Mouse (Mus musculus) hindbrain, embryonic 16.5 days (tissue): ENCODE measurements around the gene Wnt11. TPM values are rescaled to one million over a fixed set of nuclear protein-coding genes. Genes with fewer than 3 reads are reported as not detected.

Experiments used
- ATAC-seq: fragments of 200-750 bp; cut with Nextera tagmentation; 2 replicates; pipeline ENCODE4 v1.8.0; 2017; ENCODE audit warnings: moderate TSS enrichment, moderate library complexity
- H3K27ac ChIP-seq: fragments of 300-500 bp; sonication (generic); 2 replicates; pipeline ENCODE4 v1.5.1; 2014; ENCODE audit warnings: low read depth, mild to moderate bottlenecking, control low read depth, low read length, moderate library complexity
- H3K27me3 ChIP-seq: fragments of 300-500 bp; sonication (generic); replicated peaks from 2 replicates; pipeline ENCODE4 v1.6.1; 2014; ENCODE audit warnings: low read length; ENCODE audit not compliant: control insufficient read depth, insufficient read depth
- H3K36me3 ChIP-seq: fragments of 300-500 bp; sonication (generic); 2 replicates; pipeline ENCODE4 v1.6.1; 2014; ENCODE audit warnings: mild to moderate bottlenecking, low read length, moderate library complexity, mixed read lengths; ENCODE audit not compliant: control insufficient read depth, insufficient read depth
- H3K4me1 ChIP-seq: fragments of 300-500 bp; sonication (generic); 2 replicates; pipeline ENCODE4 v1.6.1; 2014; ENCODE audit warnings: low read depth, low read length; ENCODE audit not compliant: control insufficient read depth, insufficient read depth
- H3K4me2 ChIP-seq: fragments of 300-500 bp; sonication (generic); 2 replicates; pipeline ENCODE4 v1.6.1; 2014; ENCODE audit warnings: mild to moderate bottlenecking, low read length, control low read depth, moderate library complexity
- H3K4me3 ChIP-seq: fragments of 300-500 bp; sonication (generic); 2 replicates; pipeline ENCODE4 v1.5.1; 2014; ENCODE audit warnings: mild to moderate bottlenecking, low read length, control low read depth, moderate library complexity
- H3K9ac ChIP-seq: fragments of 300-500 bp; sonication (generic); 2 replicates; pipeline ENCODE4 v1.6.1; 2014; ENCODE audit warnings: low read depth, mild to moderate bottlenecking, control low read depth, low read length, moderate library complexity
- H3K9me3 ChIP-seq: fragments of 300-500 bp; sonication (generic); 2 replicates; pipeline ENCODE4 v1.6.1; 2014; ENCODE audit warnings: mild to moderate bottlenecking, low read length, moderate library complexity; ENCODE audit not compliant: control insufficient read depth
- WGBS: fragments of 180-500 bp; shearing (Covaris S2); extraction: QIAGEN DNeasy Blood & Tissue Kit; methylation state at CpG from one replicate; pipeline ENCODE4 v1.1.7; 2014; 5-methylcytosine and 5-hydroxymethylcytosine counted together
- polyA plus RNA-seq: library from polyadenylated mRNA; unstranded; fragments of >200 nt; fragmentation: Nextera tagmentation; extraction: Ambion mirVana; gene quantifications from 2 replicates; pipeline ENCODE4 v1.2.1, GENCODE M21; 2015

Wnt11 gene
- 1.4 and 2.7 TPM in 2 replicates for polyA plus RNA-seq

DNA sequence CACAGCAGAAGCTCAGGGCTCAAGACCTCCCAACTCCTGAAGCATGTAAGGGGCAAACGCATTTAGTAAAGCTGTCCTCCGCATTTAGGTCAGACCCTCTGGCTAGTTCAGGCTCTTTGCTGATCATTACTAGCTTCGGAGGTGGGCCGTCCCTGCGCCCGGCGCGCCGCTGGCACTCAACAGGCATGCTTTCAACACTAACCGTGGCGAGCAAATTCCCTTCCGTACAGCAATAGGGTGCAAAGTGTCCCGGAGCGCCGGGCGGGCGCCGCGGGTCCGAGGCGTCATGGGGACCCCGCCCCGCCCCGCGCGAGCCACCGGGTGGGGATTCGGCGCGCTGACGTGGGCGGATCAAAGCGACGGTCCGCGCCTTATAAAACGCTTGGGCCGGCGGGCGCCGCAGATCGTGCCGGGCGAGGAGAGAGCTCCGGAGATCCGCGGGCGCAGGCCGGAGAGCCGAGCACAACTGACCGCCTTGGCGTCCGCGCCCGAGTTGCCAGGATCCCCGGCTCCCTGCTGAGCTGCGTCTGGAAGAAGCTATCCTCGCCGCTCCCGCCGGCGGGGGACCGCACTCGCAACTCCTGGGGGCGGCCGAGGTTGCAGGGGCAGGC lies at the start of gene Wnt11:
Gene Wnt11, plus strand, starts transcription at position 402 of the 611 bp plus-strand sequence.
- WGBS = under 1% methylated on average over 66 of the region's 66 CpGs
- H3K36me3 ChIP-seq = no peaks in the 10 kb centered on the region
- H3K4me1 ChIP-seq = peaks cover 44% of the 10 kb centered on the region
- peak within 1 kb of the TSS; percentile 61 for H3K9ac ChIP-seq
- peak within 1 kb of the TSS; percentile 50 for H3K4me3 ChIP-seq
- H3K9me3 ChIP-seq = no peaks in the 10 kb centered on the region
- no peak for ATAC-seq
- H3K27ac ChIP-seq = no peak within 1 kb of the TSS
- H3K27me3 ChIP-seq = peaks cover 69% of the 10 kb centered on the region
- H3K4me2 ChIP-seq = peak within 1 kb of the TSS; percentile 98

GRCm38 (mm10) chr7:98786792-98787612 lies 47.9 kb upstream of the Wnt11 start:
- peaks cover 18% of the 10 kb centered on the region for H3K4me1 ChIP-seq
- no peaks in the 10 kb centered on the region for H3K9me3 ChIP-seq
- no peak overlapping the region for H3K9ac ChIP-seq
- ATAC-seq = no peak
- no peaks in the 10 kb centered on the region for H3K27me3 ChIP-seq
- no peak overlapping the region for H3K4me3 ChIP-seq
- no peak overlapping the region for H3K4me2 ChIP-seq
- H3K27ac ChIP-seq = no peak overlapping the region
- WGBS = 73% methylated on average over 11 of the region's 11 CpGs
- no peaks in the 10 kb centered on the region for H3K36me3 ChIP-seq

GRCm38 (mm10) chr7:98788721-98789120 lies 46.2 kb upstream of the Wnt11 start:
- ATAC-seq = no peak
- H3K4me3 ChIP-seq = no peak overlapping the region
- no peak overlapping the region for H3K4me2 ChIP-seq
- H3K9ac ChIP-seq = no peak overlapping the region
- H3K36me3 ChIP-seq = no peaks in the 10 kb centered on the region
- no peaks in the 10 kb centered on the region for H3K27me3 ChIP-seq
- WGBS = 86% methylated on average over 7 of the region's 7 CpGs
- H3K27ac ChIP-seq = no peak overlapping the region
- no peaks in the 10 kb centered on the region for H3K9me3 ChIP-seq
- peaks cover 13% of the 10 kb centered on the region for H3K4me1 ChIP-seq

DNA sequence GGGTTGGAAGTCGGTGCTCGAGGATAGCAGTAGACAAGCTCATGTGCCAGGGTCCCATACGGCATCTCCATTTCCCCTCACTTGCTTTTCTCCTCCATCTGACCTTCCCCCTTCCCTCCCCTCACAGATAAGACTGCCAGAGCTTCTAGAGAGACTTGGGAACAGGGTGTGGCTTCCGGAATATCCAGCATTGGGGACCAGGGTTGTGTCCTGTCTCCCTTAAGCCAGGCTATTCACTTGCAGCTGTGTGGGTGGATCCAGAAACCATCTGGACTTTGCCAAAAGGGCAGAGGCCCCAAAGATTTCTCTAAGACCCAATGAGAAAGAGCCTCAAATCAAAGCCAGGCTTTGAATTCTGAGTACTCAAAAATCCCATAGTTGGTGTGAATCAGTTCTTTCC lies 45.8 kb upstream of the Wnt11 start:
- Histone ChIP-seq H3K4me1 (peaks cover 9% of the 10 kb centered on the region), H3K4me3 (no peak overlapping the region), H3K9ac (no peak overlapping the region), H3K27me3 (no peaks in the 10 kb centered on the region), H3K27ac (no peak overlapping the region), H3K4me2 (no peak overlapping the region), H3K36me3 (no peaks in the 10 kb centered on the region), H3K9me3 (no peaks in the 10 kb centered on the region)
- 68% methylated on average over 4 of the region's 4 CpGs for WGBS
- no peak for ATAC-seq

DNA sequence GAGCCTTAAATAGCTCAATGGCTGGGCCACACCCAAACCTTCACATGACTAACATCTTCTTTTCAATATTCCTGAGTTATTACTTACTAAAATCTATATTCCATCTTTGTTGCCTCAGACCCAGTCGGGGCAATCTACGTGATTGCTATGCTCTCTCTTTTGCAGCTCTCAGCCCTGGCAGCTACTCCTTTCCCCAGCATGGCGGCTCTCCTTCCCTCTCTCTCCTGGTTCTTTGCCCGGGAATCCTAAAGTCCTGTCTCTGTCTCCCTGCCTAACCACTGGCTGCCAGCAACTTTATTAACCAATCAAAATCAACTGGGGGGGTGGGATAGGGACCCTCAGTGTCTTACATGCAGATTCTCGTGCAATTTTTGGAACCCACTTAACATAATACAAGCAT lies 43.0 kb upstream of the Wnt11 start:
- H3K27me3 ChIP-seq = no peaks in the 10 kb centered on the region
- no peak overlapping the region for H3K4me3 ChIP-seq
- H3K9ac ChIP-seq = no peak overlapping the region
- H3K36me3 ChIP-seq = no peaks in the 10 kb centered on the region
- 74% methylated on average over 5 of the region's 5 CpGs for WGBS
- ATAC-seq = no peak
- no peaks in the 10 kb centered on the region for H3K9me3 ChIP-seq
- no peak overlapping the region for H3K4me2 ChIP-seq
- no peaks in the 10 kb centered on the region for H3K4me1 ChIP-seq
- no peak overlapping the region for H3K27ac ChIP-seq

GRCm38 (mm10) chr7:98793811-98794210 lies 41.1 kb upstream of the Wnt11 start:
- 65% methylated on average over 5 of the region's 5 CpGs for WGBS
- no peaks in the 10 kb centered on the region for H3K4me1 ChIP-seq
- no peak overlapping the region for H3K27ac ChIP-seq
- H3K4me2 ChIP-seq = no peak overlapping the region
- no peaks in the 10 kb centered on the region for H3K27me3 ChIP-seq
- no peak overlapping the region for H3K9ac ChIP-seq
- no peaks in the 10 kb centered on the region for H3K9me3 ChIP-seq
- no peaks in the 10 kb centered on the region for H3K36me3 ChIP-seq
- H3K4me3 ChIP-seq = no peak overlapping the region
- no peak for ATAC-seq

DNA sequence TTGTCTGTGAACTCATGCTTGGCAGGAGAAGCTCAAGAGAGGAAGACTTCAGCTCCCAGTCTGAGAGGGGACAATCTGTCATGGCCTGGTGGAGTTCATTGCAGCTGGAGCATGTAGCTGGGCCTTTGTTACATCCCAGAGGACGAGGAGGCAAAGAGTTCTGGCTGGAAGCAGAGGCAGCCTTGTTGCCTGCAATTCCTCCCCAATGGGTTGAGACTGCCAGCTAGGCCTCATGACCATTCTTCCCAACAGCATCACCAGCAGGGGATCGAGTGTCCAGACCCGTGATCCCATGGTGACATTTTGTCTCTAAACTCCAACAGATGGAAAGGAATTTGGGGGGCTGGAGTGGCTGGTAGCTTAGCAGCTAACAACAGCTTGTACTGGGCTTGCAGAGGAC lies 40.5 kb upstream of the Wnt11 start:
- H3K36me3 ChIP-seq = no peaks in the 10 kb centered on the region
- no peaks in the 10 kb centered on the region for H3K9me3 ChIP-seq
- H3K27ac ChIP-seq = no peak overlapping the region
- ATAC-seq = no peak
- H3K4me1 ChIP-seq = no peaks in the 10 kb centered on the region
- H3K4me3 ChIP-seq = no peak overlapping the region
- no peak overlapping the region for H3K9ac ChIP-seq
- 56% methylated on average over 3 of the region's 3 CpGs for WGBS
- no peak overlapping the region for H3K4me2 ChIP-seq
- no peaks in the 10 kb centered on the region for H3K27me3 ChIP-seq

GRCm38 (mm10) chr7:98795637-98796036 lies 39.3 kb upstream of the Wnt11 start:
- no peaks in the 10 kb centered on the region for H3K4me1 ChIP-seq
- H3K4me3 ChIP-seq = no peak overlapping the region
- no peaks in the 10 kb centered on the region for H3K9me3 ChIP-seq
- H3K27ac ChIP-seq = no peak overlapping the region
- no peak overlapping the region for H3K9ac ChIP-seq
- no peak overlapping the region for H3K4me2 ChIP-seq
- 83% methylated on average over 5 of the region's 5 CpGs for WGBS
- no peaks in the 10 kb centered on the region for H3K36me3 ChIP-seq
- ATAC-seq = no peak
- no peaks in the 10 kb centered on the region for H3K27me3 ChIP-seq

DNA sequence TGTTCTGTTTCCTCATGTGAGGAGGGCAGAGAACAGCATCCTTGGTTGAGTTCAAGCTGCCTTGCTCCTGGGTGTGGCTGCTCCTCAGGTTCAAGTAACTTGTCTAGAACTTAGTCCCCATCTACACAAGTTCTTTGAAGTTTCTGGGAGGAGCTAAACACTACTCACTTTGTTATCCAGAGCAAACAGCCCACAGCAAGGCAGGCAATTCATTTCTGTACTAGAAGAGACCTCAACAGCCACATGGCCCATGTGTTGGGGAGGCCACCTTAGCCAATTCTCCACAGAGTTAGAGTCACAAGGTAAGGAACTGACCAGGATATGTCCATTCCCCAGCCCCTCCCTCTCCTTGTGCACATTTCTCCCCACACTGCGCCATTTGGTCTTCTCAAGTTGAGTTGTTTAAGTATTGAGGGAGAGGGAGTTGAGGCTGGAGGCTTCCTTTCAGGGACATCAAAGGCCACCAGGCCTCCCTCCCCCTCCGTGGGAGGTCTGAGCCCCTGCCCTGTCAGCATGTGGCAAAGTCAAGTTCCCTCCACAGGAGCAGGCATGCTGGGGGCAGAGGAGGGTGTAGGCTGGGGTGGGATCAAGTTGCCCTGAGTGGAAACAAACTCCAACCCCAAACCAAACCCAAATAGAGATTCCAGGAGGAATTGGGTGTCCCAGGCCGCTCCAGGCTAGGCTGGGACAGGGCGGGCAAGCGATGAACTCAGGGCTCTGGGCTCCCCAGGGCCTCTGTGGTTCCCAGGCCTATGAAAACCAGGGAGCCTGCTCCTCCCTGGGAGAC lies 37.4 kb upstream of the Wnt11 start:
- ATAC-seq = no peak
- no peak overlapping the region for H3K27ac ChIP-seq
- no peaks in the 10 kb centered on the region for H3K36me3 ChIP-seq
- no peak overlapping the region for H3K9ac ChIP-seq
- H3K4me3 ChIP-seq = no peak overlapping the region
- no peak overlapping the region for H3K4me2 ChIP-seq
- H3K27me3 ChIP-seq = no peaks in the 10 kb centered on the region
- 38% methylated on average over 5 of the region's 5 CpGs for WGBS
- no peaks in the 10 kb centered on the region for H3K4me1 ChIP-seq
- no peaks in the 10 kb centered on the region for H3K9me3 ChIP-seq
